Mouse (Mus musculus) fat pad, adult 2 months (tissue): ENCODE results near the gene Mansc1.
"Not testable (repeated sequence)": the region's sequence is repeated elsewhere in the genome, so short reads cannot be mapped to it uniquely, and the experiment has no call there.

Experiments used
- DNase-seq: peaks from one replicate; pipeline ENCODE4 v3.0.0-alpha.2; 2011; ENCODE audit warnings: low read depth, low spot score; ENCODE audit errors: extremely low read depth

Gene Mansc1

DNA sequence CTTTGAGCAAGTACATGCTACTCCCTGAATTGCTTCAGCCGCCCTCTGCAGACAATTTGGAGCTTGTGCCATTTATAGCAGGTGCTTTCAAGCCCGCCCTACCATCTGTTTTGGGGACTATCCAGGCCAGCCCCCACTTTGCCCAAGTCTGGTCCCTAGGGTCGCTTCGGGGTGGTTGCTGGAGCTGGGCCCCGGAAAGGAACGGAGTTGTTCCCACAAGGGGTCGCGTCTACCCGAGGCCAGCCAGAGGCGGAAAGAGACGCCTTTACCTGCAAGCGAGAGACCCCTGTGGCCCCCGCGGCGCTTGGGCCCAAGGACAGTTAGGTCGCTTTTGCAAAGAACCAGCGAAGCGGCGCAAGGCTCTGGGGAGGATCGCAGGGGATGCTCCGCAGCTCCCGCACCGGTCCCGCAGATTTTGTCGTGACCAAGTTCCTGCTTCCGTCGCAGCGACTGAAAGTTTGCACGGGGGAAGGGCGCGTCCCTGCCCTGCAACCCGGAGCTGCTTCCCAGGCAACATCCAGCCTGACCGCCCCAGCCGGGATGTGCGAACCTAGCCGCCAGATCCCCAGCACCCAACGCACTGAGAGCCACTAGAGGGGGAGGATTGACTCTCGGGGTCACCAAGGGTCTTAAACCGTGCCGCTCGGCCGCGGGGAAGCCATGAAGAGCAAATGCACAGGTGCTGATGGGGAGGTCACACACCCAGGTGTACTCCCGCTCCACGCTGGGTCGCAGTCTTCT lies at the start of gene Mansc1:
TSS of gene Mansc1 (minus strand) at position 542 of the 741 bp plus-strand sequence.
- DNase-seq, result no peak

DNA sequence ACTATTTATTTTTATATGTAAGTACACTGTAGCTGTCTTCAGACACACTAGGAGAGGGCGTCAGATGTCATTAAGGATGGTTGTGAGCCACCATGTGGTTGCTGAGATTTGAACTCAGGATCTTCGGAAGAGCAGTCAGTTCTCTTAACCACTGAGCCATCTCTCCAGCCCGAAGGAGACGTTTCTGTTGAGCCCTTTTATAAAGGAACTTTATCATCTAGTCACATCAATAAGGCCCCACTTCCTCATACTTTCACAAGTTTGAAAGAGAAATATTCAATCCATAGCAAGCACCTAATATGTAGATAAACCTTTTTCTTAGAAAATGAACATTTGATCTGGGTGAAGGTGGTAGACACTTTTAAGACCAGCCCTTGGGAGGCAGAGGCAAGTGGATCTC lies 47.0 kb upstream of the Mansc1 start:
- not testable (repeated sequence) for DNase-seq

DNA sequence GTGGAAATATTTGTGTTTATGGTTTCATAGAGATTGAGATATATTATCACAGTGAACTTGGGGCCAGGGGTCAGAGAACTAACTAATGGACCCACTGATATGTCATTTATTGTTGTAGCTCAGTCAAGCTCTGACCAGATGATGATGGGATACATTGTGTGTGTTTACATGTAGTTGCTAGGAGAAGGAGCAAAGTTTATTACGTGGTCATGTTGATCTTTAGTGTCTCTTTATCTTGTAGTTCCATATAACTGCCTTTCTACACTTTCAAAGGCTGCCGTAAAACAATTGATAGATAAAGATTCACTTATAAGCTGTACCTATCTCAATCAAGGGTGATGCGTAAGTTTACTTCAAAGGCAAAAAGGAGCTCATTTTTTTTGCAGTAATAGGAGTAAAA lies 45.7 kb upstream of the Mansc1 start:
- DNase-seq, result no peak

DNA sequence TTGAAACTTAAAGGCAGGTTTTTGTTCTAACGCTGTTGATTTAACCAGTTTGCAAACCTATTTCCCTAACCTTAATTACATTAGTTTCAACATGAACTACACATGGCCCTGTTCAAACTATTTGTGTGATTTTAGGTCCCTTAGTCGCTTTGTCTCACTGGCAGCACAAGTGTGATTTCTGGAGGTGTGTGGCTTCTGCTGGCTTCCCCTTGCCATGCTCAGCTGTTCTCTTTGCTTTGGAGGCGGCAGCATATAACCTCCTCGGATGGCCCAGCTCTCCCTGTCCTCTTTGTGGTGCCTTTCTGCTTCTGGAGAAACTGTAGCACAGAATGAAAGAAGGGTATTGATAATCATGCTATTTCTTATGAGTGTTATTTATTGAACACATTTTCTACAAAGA lies 45.2 kb upstream of the Mansc1 start:
- DNase-seq, result no peak

DNA sequence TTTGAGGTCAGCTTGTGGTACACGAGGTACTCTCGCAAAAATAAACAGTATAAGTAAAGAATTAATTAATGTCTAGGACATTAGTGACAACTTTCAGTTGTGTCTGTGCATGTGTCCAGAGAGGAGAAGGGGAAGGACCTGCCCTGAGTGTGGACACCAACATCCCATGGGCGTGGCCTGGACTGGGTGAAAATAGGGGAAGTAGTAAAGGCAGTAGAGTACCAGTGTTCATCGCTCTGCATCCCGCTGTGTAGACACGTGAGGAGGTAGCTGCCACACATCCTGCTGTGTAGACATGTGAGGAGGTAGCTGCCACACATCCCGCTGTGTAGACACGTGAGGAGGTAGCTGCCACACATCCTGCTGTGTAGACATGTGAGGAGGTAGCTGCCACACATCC lies 41.4 kb upstream of the Mansc1 start:
- not testable (repeated sequence) for DNase-seq

DNA sequence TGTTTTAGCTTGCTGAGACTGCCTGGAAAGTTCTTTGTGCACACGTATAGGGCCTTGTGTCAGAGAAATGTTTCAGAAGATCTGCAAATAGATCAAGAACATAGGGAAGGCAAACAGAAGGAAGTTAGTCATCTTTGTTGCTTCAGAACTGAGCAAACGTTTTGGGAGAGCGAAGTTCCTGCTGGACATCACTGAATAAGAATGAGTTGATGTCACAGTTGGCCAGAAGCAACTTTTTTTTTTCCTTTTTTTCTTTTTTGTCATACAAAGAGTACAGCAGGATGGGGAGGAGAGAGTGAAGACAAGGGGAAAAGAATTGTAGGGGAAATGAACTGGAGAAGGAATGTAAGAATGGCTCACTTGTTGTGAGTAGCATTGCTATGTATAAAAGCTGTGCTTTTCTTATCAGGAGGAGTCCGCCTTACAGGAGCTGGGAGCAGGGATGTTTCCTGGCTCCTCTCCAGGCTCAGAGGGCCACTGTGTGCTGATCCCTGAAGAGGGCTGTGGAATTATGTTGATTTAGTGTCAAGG lies 38.7 kb upstream of the Mansc1 start:
- DNase-seq, result no peak

DNA sequence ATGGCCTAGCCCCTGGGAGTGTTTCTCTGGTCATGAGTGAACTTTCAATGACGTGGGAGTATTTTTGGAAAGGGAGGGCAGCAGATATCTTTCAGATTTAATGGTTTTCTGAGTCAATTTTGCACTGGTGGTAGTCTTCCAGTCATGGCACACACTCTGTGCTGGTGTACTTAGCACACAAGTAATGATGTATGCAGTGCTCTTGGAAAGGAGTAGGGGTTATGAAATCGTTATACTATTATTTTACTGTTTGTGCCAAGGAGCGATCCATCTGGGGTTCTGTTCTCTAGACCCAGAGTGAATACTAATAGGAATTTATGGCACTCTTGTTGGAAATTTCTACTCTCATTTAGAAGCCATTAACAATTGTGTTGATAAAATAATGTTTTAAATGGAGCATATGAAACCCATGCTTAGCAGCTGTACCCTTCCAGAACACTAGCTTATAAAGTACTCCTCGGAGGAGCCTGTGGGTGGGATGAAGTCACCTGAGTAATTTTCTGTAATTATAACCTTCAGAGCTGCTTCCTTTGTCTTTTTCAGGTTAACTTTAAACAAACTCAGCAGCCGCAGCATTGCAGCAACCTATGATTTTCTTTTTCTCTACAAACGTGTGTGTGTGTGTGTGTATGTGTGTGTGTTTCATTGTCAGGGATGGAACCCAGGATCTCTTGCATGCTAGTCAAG lies 37.0 kb upstream of the Mansc1 start:
- no peak for DNase-seq

DNA sequence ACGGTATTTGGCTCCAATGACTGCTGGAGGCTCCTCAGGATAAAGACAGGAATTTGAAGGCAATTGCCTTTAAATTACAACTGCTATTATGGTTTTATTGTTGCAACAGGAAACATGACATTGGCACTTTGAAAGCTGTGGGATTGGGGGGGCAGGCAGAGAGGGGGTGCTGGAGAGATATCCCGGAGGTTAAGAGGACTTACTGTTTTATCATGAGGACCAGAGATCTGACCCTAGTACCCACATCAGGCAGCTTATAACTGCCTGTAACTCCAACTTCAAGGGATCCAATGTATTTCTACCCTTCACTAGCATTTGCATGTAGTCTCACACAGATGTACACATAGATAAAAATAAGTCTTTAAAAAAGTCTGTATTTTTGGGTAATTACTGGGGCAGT lies 36.2 kb upstream of the Mansc1 start:
- no peak for DNase-seq

DNA sequence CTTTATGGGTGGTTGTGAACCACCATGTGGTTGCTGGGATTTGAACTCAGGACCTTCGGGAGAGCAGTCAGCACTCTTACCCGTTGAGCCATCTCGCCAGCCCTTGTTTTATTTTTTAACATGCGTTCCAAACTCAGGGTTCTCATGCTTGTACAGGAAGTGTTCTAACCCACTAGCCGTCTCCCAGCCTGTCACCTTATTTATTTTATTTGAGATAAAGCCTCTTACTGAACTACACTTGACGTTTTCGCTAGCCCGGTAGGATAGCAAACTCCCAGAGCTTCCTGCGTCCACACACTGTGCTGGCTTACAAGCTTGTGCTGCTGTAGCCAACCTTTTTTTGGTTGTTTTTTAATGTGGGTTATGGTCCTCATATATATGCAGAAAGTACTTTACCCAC lies 33.5 kb upstream of the Mansc1 start:
- DNase-seq, result no peak

DNA sequence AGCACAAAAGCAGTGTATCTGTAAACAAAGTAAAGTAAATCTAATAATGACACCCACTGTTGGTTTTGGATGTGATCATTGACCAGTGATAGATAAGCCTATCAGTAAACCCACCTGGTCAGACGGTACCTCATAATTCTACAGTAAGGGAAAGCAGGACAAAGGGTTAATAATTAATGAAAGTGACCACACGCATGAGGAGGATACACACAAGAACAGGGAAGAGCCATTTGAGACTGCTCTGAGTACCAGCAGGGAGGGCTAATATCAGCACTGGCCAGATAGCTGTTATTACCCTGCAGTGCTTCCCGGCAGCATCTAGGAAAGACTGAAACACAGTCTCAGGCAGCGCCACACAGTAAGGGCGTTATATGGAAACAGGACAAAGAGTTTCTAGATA lies 32.3 kb upstream of the Mansc1 start:
- DNase-seq, result no peak

DNA sequence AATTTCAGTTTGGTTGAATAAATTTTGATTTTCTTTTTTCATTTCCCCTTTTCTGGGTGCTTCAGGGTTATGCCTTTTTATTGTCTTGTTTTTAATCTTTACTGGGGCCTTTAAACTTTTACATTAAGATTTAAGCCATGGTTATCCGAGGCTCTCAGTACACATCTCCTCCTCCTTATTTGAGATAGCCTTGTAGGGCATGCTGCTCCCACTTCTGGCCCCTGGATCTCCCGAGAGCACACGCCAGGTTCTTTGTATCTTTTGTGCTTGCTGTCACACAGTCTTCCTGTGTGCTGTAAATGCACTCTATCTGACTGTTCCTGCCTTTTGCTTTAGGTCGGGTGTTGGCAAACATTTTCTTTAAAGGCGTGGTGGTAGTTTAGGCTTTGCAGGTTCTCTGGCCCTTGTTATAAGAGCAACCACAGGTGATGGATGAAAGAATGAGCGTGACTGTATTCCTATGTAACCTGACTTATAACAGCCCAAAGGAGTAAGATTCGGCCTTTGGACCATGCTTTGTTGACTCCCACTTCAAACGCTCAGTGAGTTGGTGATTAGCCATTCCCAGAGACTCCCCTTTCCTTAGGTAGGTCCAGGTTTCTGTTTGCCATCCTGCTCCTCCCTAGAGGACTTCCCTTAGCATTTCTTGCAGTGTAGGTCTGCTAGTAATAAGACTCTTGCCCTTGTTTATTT lies 28.6 kb upstream of the Mansc1 start:
- DNase-seq, result no peak

DNA sequence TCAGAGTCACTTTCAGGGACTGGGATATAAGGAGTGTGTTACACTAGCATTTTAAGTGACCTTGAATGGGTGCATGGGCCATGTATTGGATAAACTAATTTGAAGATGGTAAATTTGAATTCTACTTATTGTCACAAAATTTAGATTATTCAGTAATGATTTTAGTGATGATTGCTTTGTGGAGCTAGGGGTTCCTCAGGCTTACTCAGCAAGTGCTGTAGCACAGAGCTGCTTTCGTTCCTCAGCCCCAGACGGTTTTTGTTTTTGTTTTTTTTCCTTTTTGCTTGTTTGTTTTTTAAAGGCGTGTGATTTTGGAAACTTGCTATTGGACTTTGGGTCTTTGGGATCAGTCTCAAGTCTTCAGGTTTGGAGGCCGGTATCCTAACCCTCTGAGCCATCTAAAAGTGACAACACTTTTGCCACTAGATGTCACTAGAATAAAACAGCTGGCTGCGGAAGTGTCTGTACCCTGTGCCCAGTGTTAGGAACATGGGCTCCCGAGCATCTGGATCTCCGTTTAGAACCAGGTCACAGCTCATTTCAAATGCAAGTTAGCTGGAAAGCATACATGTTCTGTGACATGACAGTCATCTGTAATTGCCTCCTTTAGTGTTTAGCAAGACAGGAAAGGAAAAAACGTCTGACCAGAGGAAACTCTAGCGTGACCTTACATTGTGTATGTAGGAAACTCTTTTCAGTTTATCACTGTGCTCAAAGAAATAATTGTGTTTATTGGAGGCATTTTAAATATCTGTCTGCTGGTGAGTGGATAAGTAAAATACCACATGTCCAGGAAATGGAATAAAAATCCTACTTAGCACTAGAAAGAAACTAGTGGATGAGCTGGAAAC lies 27.0 kb upstream of the Mansc1 start:
- no peak for DNase-seq

DNA sequence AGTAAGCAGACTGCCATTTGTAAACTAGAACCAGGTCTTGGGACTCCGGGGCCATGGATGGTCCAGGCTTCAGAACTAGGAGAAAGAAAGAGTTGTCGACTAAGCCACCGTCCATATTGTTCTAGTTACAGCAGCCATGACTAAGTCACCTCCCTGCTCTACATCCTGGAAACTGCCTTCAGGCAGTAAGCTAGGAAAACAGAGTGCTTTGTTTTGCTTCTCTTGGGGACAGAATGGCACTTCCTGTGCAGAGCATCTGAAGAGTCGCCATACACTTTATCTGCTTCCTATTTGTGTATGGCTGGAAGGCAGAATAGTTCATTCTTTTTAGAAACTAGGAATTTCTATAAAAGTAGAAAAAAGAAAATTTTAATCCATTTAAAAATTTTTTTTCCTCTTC lies 24.2 kb upstream of the Mansc1 start:
- DNase-seq, result no peak

DNA sequence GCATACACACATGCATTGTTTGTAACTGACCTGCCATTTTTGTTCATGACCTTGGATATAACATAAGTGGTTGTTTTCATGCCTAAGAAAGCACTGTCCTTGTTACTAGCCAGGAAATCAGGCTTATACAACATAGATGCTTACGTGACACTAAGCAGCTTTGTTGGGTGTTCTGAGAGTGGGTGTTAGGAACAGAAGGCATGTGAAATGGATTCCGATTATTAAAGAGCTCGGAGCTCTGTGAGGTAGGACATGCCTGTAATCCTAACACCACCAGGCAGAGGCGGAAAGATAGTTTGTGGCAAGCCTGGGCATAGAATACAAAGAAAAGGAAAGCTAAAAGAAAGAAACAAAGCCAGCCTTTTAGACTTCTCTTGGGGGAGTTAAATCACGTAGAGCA lies 16.1 kb upstream of the Mansc1 start:
- DNase-seq, result peak; percentile 67

DNA sequence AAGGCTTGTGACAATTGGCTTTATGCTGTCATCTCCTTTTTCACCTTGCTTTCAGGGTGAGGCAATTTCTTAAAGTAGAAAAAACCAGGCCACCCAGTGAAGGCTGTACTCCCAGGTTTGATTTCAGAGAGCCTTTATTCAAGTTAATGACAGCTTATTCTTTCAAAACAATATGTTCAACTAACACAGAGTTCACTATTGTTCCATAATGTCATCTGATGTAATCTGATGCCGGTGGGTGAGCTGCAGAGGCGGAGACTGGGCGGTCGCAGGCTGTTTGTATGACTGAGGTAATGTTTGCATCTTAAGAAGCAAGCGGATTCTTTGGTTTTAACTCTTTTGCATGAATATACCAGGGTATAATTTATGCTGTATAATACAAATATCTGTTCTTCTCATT lies 15.3 kb upstream of the Mansc1 start:
- DNase-seq, result peak; percentile 57

DNA sequence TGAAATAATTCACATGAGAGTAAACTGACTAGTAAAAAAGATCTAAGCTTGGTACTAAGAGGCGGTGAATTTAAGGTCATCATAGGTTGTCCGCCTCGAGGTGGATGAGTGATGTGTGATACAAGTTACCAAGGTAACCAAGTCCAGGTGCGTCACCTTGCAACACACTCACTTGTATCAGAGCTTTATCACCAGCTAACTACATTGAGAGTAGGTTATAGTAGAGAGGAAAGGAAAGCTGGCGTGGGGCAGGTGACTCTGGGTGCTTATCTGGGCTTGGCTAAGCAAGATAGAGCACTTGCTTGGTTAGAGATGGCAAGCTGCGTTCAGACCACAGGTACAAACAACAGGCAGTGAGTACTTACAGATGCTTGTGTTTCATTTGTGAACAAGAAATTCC lies 14.5 kb upstream of the Mansc1 start:
- no peak for DNase-seq

DNA sequence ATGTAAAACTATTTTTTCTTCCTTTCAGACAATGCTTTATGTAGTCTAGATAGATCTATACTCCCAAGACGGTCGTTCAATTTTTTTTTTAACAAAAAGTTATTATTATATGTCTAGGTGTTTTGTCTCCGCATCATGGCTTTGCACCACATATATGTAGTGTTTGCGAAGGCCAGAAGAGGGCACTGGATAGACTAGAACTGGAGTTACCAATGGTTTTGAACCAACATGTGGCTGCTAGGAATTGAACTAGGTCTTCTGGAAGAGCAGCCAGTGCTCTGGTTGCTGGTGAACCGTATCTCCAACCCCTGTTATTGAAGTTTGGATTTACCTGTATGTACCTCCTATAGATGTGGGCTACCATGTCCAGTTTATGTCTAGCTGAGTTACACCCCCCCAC lies 11.0 kb upstream of the Mansc1 start:
- no peak for DNase-seq

DNA sequence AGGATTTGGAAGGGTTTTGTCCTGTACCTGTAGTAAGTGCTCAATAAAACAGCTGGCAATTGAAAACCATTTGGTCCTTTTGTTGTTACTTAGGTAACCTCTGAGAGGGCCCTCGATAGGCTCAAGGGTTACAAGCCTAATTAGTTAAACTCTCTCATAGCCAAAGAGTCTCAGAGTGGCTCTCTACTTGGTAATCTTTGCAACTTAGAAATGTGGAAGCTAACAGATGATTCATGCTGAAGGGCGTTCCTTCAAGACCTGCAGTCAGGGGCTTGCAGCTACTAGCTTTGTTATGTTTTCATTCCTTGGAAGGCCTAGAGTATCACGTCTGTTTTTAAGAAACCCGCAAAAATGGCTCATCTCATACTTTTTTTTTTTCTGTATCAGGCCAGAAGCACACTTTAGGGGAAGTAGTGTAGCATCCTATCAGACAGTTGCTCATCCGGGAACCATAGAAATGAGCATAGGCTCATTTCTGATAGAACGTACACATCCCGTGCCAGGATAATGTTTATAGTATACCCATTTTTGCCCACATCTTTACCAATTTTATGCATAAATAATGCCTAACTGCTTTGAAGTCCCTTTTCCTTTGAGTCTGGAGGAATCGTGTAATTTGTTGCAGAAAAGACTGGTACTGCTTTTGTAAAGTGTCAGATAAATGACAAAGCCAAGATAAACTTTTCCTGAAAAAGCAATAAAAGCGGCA lies 9.6 kb upstream of the Mansc1 start:
- no peak for DNase-seq

DNA sequence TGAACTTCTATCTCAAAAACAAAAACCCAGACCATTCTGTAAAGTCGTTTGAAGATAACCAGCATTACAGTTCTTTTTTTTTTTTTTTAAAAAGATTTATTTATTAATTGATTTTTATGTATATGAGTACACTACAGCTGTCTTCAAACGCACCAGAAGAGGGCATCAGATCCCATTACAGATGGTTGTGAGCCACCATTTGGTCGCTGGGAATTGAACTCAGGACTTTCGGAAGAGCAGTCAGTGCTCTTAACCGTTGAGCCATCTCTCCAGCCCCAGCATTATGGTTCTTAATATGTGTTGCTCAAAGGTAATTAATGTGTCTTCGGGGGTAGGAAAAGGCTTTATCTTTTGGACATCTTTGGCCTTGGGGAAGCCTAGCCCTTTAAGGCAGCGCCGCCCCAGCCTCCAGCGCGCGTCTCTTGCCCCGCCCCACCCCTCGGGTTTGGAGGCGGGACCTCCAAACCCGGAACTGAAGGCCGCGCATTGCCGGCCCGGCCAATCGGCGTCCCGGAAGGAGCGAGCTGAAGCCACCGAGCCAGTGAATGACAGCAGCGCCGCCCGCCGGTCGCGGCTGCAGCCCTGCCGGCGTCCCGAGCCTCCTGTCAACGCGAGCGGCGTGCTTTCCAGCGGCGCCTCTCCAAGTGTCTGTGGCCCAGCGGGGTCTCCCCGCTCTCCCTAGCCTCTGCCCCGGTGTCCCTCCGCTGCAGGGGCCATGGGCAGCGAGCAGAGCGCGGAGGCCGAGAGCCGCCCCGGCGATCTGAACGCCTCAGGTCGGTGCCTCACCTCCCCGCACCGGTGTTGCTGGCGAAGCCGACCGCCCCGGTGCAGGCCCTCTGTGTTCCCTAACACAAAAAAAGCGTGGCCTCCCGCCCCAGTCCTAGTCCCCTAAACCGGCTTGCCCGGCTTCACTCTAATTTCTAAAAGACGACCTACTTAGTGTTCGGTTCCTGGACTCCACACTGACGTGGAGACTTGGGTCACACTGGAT lies 8.5 kb upstream of the Mansc1 start:
- peak; percentile 45 for DNase-seq
